Mouse (Mus musculus) hindbrain, embryonic 11.5 days (tissue): ENCODE measurements around the gene Hnrnpa2b1. TPM values are rescaled to one million over a fixed set of nuclear protein-coding genes. Genes with fewer than 3 reads are reported as not detected.

Source experiments
- ATAC-seq: fragments of 200-750 bp; cut with Nextera tagmentation; 2 replicates; pipeline ENCODE4 v1.8.0; 2017; ENCODE audit warnings: mild to moderate bottlenecking, moderate TSS enrichment, moderate library complexity; ENCODE audit not compliant: low FRiP score
- DNase-seq: peaks from one replicate; pipeline ENCODE4 v3.0.0-alpha.2; 2015; ENCODE audit warnings: low spot score
- H3K27ac ChIP-seq: fragments of 300-500 bp; sonication (generic); 2 replicates; pipeline ENCODE4 v1.5.1; 2014; ENCODE audit warnings: mild to moderate bottlenecking, low read depth, low read length
- H3K27me3 ChIP-seq: fragments of 300-500 bp; sonication (generic); 2 replicates; pipeline ENCODE4 v1.6.1; 2014; ENCODE audit warnings: mild to moderate bottlenecking, low read length, moderate library complexity, mixed read lengths; ENCODE audit not compliant: control insufficient read depth, insufficient read depth
- H3K36me3 ChIP-seq: fragments of 300-500 bp; sonication (generic); 2 replicates; pipeline ENCODE4 v1.6.1; 2014; ENCODE audit warnings: mild to moderate bottlenecking, low read length, moderate library complexity, mixed read lengths; ENCODE audit not compliant: control insufficient read depth, insufficient read depth
- H3K4me1 ChIP-seq: fragments of 300-500 bp; sonication (generic); replicated peaks from 2 replicates; pipeline ENCODE4 v1.6.1; 2014; ENCODE audit warnings: low read length, mixed read lengths; ENCODE audit not compliant: control insufficient read depth, insufficient read depth
- H3K4me2 ChIP-seq: fragments of 300-500 bp; sonication (generic); replicated peaks from 2 replicates; pipeline ENCODE4 v1.6.1; 2014; ENCODE audit warnings: mild to moderate bottlenecking, low read depth, low read length
- H3K4me3 ChIP-seq: fragments of 300-500 bp; sonication (generic); 2 replicates; pipeline ENCODE4 v1.5.1; 2014; ENCODE audit warnings: low read depth, low read length
- H3K9ac ChIP-seq: fragments of 300-500 bp; sonication (generic); 2 replicates; pipeline ENCODE4 v1.6.1; 2014; ENCODE audit warnings: low read depth, low read length
- H3K9me3 ChIP-seq: fragments of 300-500 bp; sonication (generic); 2 replicates; pipeline ENCODE4 v1.6.1; 2016; ENCODE audit warnings: low read length; ENCODE audit not compliant: control insufficient read depth
- WGBS: fragments of 180-500 bp; shearing (Covaris S2); extraction: QIAGEN DNeasy Blood & Tissue Kit; methylation state at CpG from one replicate; pipeline ENCODE4 v1.1.7; 2014; 5-methylcytosine and 5-hydroxymethylcytosine counted together
- polyA plus RNA-seq: library from polyadenylated mRNA; unstranded; fragments of >200 nt; fragmentation: Nextera tagmentation; extraction: Ambion mirVana; gene quantifications from 2 replicates; pipeline ENCODE4 v1.2.1, GENCODE M21; 2014

Hnrnpa2b1 gene
- polyA plus RNA-seq, 1 experiment from 2014 or later, result 1,561 TPM

GRCm38 (mm10) chr6:51442191-51442835 is 27.4 kb downstream of the Hnrnpa2b1 start:
- Histone ChIP-seq H3K9me3 (no peaks in the 10 kb centered on the region), H3K9ac (no peak overlapping the region), H3K4me2 (no peak overlapping the region), H3K4me1 (no peaks in the 10 kb centered on the region), H3K36me3 (no peaks in the 10 kb centered on the region), H3K4me3 (no peak overlapping the region), H3K27me3 (no peaks in the 10 kb centered on the region), H3K27ac (no peak overlapping the region)
- DNase-seq, result no peak
- WGBS, result 55% methylated on average over 9 of the region's 9 CpGs
- no peak for ATAC-seq

- no peaks in the 10 kb centered on the region for H3K9me3 ChIP-seq
- no peak overlapping the region for H3K4me2 ChIP-seq
- DNase-seq (no peak), ATAC-seq (no peak)
- H3K36me3 ChIP-seq, result no peaks in the 10 kb centered on the region
- 93% methylated on average over 9 of the region's 9 CpGs for WGBS
- H3K27me3 ChIP-seq, result peaks cover 13% of the 10 kb centered on the region
- H3K27ac ChIP-seq, result no peak overlapping the region
- H3K4me1 ChIP-seq, result no peaks in the 10 kb centered on the region; the same call in 1 of the 2 replicates
- no peak overlapping the region for H3K4me3 ChIP-seq
- no peak overlapping the region for H3K9ac ChIP-seq
Measured at GRCm38 (mm10) chr6:51438826-51439330, 30.8 kb downstream of the Hnrnpa2b1 start.

GRCm38 (mm10) chr6:51437665-51438064 is 32.0 kb downstream of the Hnrnpa2b1 start:
- WGBS, result 92% methylated on average over 4 of the region's 4 CpGs
- Histone ChIP-seq H3K9me3 (no peaks in the 10 kb centered on the region), H3K36me3 (no peaks in the 10 kb centered on the region)

GRCm38 (mm10) chr6:51434270-51434669 is 35.4 kb downstream of the Hnrnpa2b1 start:
- Histone ChIP-seq H3K4me2 (no peak overlapping the region), H3K9ac (no peak overlapping the region), H3K4me3 (no peak overlapping the region), H3K27me3 (peaks cover 31% of the 10 kb centered on the region), H3K4me1 (peaks cover 3% of the 10 kb centered on the region; the same call in 1 of the 2 replicates), H3K36me3 (no peaks in the 10 kb centered on the region), H3K9me3 (no peaks in the 10 kb centered on the region), H3K27ac (no peak overlapping the region)
- 43% methylated on average over 7 of the region's 7 CpGs for WGBS
- DNase-seq (no peak), ATAC-seq (no peak)

More at GRCm38 (mm10) chr6:51437665-51438064, 32.0 kb downstream of the Hnrnpa2b1 start:
- DNase-seq (no peak), ATAC-seq (no peak)
- Histone ChIP-seq H3K4me2 (no peak overlapping the region), H3K4me1 (peaks cover 3% of the 10 kb centered on the region; the same call in 1 of the 2 replicates), H3K27me3 (peaks cover 24% of the 10 kb centered on the region), H3K4me3 (no peak overlapping the region), H3K27ac (no peak overlapping the region), H3K9ac (no peak overlapping the region)

GRCm38 (mm10) chr6:51432535-51433397 is 36.9 kb downstream of the Hnrnpa2b1 start, which contains the start of gene Nfe2l3:
TSS of gene Nfe2l3 (plus strand) at chr6:51432670.
- no peak within 1 kb of the TSS for H3K27ac ChIP-seq
- WGBS, result 2% methylated on average over 74 of the region's 74 CpGs
- H3K4me2 ChIP-seq, result peak within 1 kb of the TSS; percentile 96
- H3K9me3 ChIP-seq, result no peaks in the 10 kb centered on the region
- peaks cover 3% of the 10 kb centered on the region; the same call in 1 of the 2 replicates for H3K4me1 ChIP-seq
- peak; percentile 79 for DNase-seq
- peak within 1 kb of the TSS; percentile 57 for H3K4me3 ChIP-seq
- H3K36me3 ChIP-seq, result no peaks in the 10 kb centered on the region
- peaks cover 31% of the 10 kb centered on the region for H3K27me3 ChIP-seq
- peak; percentile 79 for ATAC-seq
- H3K9ac ChIP-seq, result peak within 1 kb of the TSS; percentile 64

DNA sequence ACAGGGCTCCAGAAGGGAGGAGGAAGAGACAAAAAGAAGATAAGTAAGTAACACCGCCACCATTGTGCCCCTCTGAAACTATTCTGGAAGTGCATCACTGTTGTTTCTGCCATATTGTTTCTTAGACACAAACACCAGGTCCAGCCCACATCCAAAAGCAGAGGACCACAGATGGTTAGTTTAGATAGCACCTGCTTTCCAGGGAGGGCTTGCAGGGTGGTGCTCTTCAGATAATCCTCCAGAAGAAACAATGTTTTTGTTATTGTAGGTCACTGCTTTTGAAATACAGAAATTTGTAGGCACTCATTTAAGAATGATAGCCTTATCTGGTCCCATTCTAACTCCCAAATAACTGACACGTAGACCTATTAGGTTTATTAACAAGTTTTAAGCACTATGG is 45.2 kb downstream of the Hnrnpa2b1 start:
- no peaks in the 10 kb centered on the region for H3K27me3 ChIP-seq
- no peaks in the 10 kb centered on the region for H3K36me3 ChIP-seq
- ATAC-seq, result no peak
- WGBS, result 86% methylated on average over 2 of the region's 2 CpGs
- no peak for DNase-seq
- H3K9ac ChIP-seq, result no peak overlapping the region
- H3K4me2 ChIP-seq, result no peak overlapping the region
- no peak overlapping the region for H3K4me3 ChIP-seq
- H3K27ac ChIP-seq, result no peak overlapping the region
- H3K4me1 ChIP-seq, result no peaks in the 10 kb centered on the region; the same call in 1 of the 2 replicates
- no peaks in the 10 kb centered on the region for H3K9me3 ChIP-seq

DNA sequence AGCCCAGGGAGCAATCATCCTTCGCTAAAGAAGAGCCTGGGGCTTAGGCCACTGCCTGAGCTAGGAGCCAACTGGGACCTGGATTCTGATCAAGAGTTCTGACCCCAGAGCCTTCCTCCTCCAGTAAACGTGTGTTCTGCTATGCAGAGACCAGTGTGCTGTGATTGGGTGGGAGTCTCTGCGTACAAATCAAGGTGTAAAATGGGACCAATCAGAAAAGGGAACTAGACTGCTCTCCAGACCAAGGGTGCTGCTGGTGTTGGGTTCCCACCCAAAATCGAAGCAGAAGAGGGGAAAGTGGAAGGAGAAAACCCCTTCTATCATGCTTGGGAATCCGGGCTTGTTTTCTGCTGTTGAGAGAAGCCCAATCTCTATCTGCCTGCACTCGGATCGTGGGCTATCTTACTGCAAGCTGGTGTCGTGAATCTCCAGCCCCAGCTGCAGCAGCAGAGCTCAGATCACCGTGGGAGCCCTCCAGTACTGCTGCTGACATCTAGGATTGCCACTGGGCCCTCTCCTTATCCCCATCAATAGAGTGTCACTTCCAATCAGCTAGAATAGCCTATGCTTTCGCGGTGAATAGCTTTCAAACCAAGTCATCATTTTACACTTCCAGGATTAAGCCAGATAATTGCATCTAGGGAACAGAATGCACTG is 46.1 kb downstream of the Hnrnpa2b1 start:
- Histone ChIP-seq H3K4me3 (no peak overlapping the region), H3K4me2 (no peak overlapping the region), H3K27ac (no peak overlapping the region), H3K9ac (no peak overlapping the region), H3K9me3 (no peaks in the 10 kb centered on the region), H3K36me3 (no peaks in the 10 kb centered on the region), H3K4me1 (no peaks in the 10 kb centered on the region; the same call in 1 of the 2 replicates), H3K27me3 (no peaks in the 10 kb centered on the region)
- WGBS, result 58% methylated on average over 11 of the region's 11 CpGs
- no peak for ATAC-seq
- DNase-seq, result no peak

GRCm38 (mm10) chr6:51417306-51417936 is 52.3 kb downstream of the Hnrnpa2b1 start:
- Histone ChIP-seq H3K27ac (no peak overlapping the region), H3K9me3 (no peaks in the 10 kb centered on the region), H3K27me3 (no peaks in the 10 kb centered on the region), H3K4me2 (no peak overlapping the region), H3K9ac (no peak overlapping the region), H3K4me1 (no peaks in the 10 kb centered on the region), H3K36me3 (no peaks in the 10 kb centered on the region), H3K4me3 (no peak overlapping the region)
- ATAC-seq, result no peak
- WGBS, result 95% methylated on average over 4 of the region's 4 CpGs
- DNase-seq, result no peak
